Mouse (Mus musculus): ENCODE results near the gene Gm10643. TPM values are rescaled to one million over a fixed set of nuclear protein-coding genes. Genes with fewer than 3 reads are reported as not detected.

Gm10643 gene
- polyA plus RNA-seq, 1 experiment, result 1.2 TPM

- Histone ChIP-seq H3K27me3 (replicated peaks; ENCODE audit: control insufficient read depth, insufficient read depth, low read length) (no peaks in the 10 kb centered on the region), H3K4me3 (ENCODE audit: insufficient read depth, low read depth, low read length) (peak within 1 kb of the TSS; percentile 52), H3K27ac (ENCODE audit: insufficient read depth, low read depth, low read length) (no peak within 1 kb of the TSS), H3K4me1 (ENCODE audit: control insufficient read depth, insufficient read depth, low read length) (no peaks in the 10 kb centered on the region), H3K36me3 (ENCODE audit: control insufficient read depth, insufficient read depth, low read length) (no peaks in the 10 kb centered on the region)
- WGBS, result 5% methylated on average over 40 of the region's 40 CpGs
- TF ChIP-seq CTCF (conservative IDR thresholded peaks at IDR 0.05; ENCODE audit: insufficient read depth, insufficient read length, low read depth, low read length), result peak; percentile 79
- no peak for TF ChIP-seq POLR2A (IDR thresholded peaks at IDR 0.05; ENCODE audit: low read depth, low read length)
- peak; percentile 79 for DNase-seq
Measured at GRCm38 (mm10) chr8:84042066-84042947, 22.6 kb downstream of the Gm10643 start, which contains the start of gene Il27ra. Gene Il27ra (minus strand): TSS chr8:84042589.

- Histone ChIP-seq H3K27ac (ENCODE audit: insufficient read depth, low read depth, low read length) (no peak overlapping the region), H3K4me1 (ENCODE audit: control insufficient read depth, insufficient read depth, low read length) (no peaks in the 10 kb centered on the region), H3K27me3 (replicated peaks; ENCODE audit: control insufficient read depth, insufficient read depth, low read length) (no peaks in the 10 kb centered on the region), H3K4me3 (ENCODE audit: insufficient read depth, low read depth, low read length) (no peak overlapping the region), H3K36me3 (ENCODE audit: control insufficient read depth, insufficient read depth, low read length) (no peaks in the 10 kb centered on the region)
- TF ChIP-seq CTCF (conservative IDR thresholded peaks at IDR 0.05; ENCODE audit: insufficient read depth, insufficient read length, low read depth, low read length), result peak; percentile 78
- no peak for TF ChIP-seq POLR2A (IDR thresholded peaks at IDR 0.05; ENCODE audit: low read depth, low read length)
- WGBS, result 4% methylated on average over 5 of the region's 5 CpGs
- DNase-seq, result peak; percentile 73
Measured at GRCm38 (mm10) chr8:84039050-84039449, 25.9 kb downstream of the Gm10643 start.

- Histone ChIP-seq H3K4me1 (ENCODE audit: control insufficient read depth, insufficient read depth, low read length) (no peaks in the 10 kb centered on the region), H3K27ac (ENCODE audit: insufficient read depth, low read depth, low read length) (no peak overlapping the region), H3K27me3 (replicated peaks; ENCODE audit: control insufficient read depth, insufficient read depth, low read length) (no peaks in the 10 kb centered on the region), H3K4me3 (ENCODE audit: insufficient read depth, low read depth, low read length) (no peak overlapping the region), H3K36me3 (ENCODE audit: control insufficient read depth, insufficient read depth, low read length) (no peaks in the 10 kb centered on the region)
- 55% methylated on average over 5 of the region's 5 CpGs for WGBS
- TF ChIP-seq POLR2A (IDR thresholded peaks at IDR 0.05; ENCODE audit: low read depth, low read length) (no peak), CTCF (conservative IDR thresholded peaks at IDR 0.05; ENCODE audit: insufficient read depth, insufficient read length, low read depth, low read length) (no peak)
- DNase-seq, result peak; percentile 60
Measured at GRCm38 (mm10) chr8:84038015-84038414, 26.9 kb downstream of the Gm10643 start.

- DNase-seq, result no peak
- Histone ChIP-seq H3K27me3 (replicated peaks; ENCODE audit: control insufficient read depth, insufficient read depth, low read length) (no peaks in the 10 kb centered on the region), H3K4me3 (ENCODE audit: insufficient read depth, low read depth, low read length) (no peak overlapping the region), H3K27ac (ENCODE audit: insufficient read depth, low read depth, low read length) (no peak overlapping the region), H3K36me3 (ENCODE audit: control insufficient read depth, insufficient read depth, low read length) (no peaks in the 10 kb centered on the region), H3K4me1 (ENCODE audit: control insufficient read depth, insufficient read depth, low read length) (no peaks in the 10 kb centered on the region)
- 78% methylated on average over 4 of the region's 4 CpGs for WGBS
- TF ChIP-seq CTCF (conservative IDR thresholded peaks at IDR 0.05; ENCODE audit: insufficient read depth, insufficient read length, low read depth, low read length) (no peak), POLR2A (IDR thresholded peaks at IDR 0.05; ENCODE audit: low read depth, low read length) (no peak)
Measured at GRCm38 (mm10) chr8:84032777-84033176, 32.2 kb downstream of the Gm10643 start.

GRCm38 (mm10) chr8:84029272-84029671, 35.7 kb downstream of the Gm10643 start:
- Histone ChIP-seq H3K27ac (ENCODE audit: insufficient read depth, low read depth, low read length) (no peak overlapping the region), H3K4me3 (ENCODE audit: insufficient read depth, low read depth, low read length) (no peak overlapping the region), H3K27me3 (replicated peaks; ENCODE audit: control insufficient read depth, insufficient read depth, low read length) (no peaks in the 10 kb centered on the region), H3K36me3 (ENCODE audit: control insufficient read depth, insufficient read depth, low read length) (no peaks in the 10 kb centered on the region), H3K4me1 (ENCODE audit: control insufficient read depth, insufficient read depth, low read length) (peaks cover 1% of the 10 kb centered on the region; the same call in 1 of the 2 replicates)
- 87% methylated on average over 5 of the region's 5 CpGs for WGBS
- TF ChIP-seq CTCF (conservative IDR thresholded peaks at IDR 0.05; ENCODE audit: insufficient read depth, insufficient read length, low read depth, low read length) (no peak), POLR2A (IDR thresholded peaks at IDR 0.05; ENCODE audit: low read depth, low read length) (no peak)
- DNase-seq, result no peak

GRCm38 (mm10) chr8:84027449-84027848, 37.5 kb downstream of the Gm10643 start:
- Histone ChIP-seq H3K36me3 (ENCODE audit: control insufficient read depth, insufficient read depth, low read length) (no peaks in the 10 kb centered on the region), H3K27me3 (replicated peaks; ENCODE audit: control insufficient read depth, insufficient read depth, low read length) (no peaks in the 10 kb centered on the region), H3K4me3 (ENCODE audit: insufficient read depth, low read depth, low read length) (no peak overlapping the region), H3K27ac (ENCODE audit: insufficient read depth, low read depth, low read length) (no peak overlapping the region), H3K4me1 (ENCODE audit: control insufficient read depth, insufficient read depth, low read length) (peaks cover 15% of the 10 kb centered on the region)
- DNase-seq, result no peak
- WGBS, result 36% methylated on average over 10 of the region's 10 CpGs
- TF ChIP-seq CTCF (conservative IDR thresholded peaks at IDR 0.05; ENCODE audit: insufficient read depth, insufficient read length, low read depth, low read length), result no peak
- TF ChIP-seq POLR2A (IDR thresholded peaks at IDR 0.05; ENCODE audit: low read depth, low read length), result no peak

- no peak for DNase-seq
- H3K36me3 ChIP-seq (ENCODE audit: control insufficient read depth, insufficient read depth, low read length), result no peaks in the 10 kb centered on the region
- WGBS, result 26% methylated on average over 41 of the region's 41 CpGs
- TF ChIP-seq CTCF (conservative IDR thresholded peaks at IDR 0.05; ENCODE audit: insufficient read depth, insufficient read length, low read depth, low read length) (no peak), POLR2A (IDR thresholded peaks at IDR 0.05; ENCODE audit: low read depth, low read length) (no peak)
- no peaks in the 10 kb centered on the region for H3K27me3 ChIP-seq (replicated peaks; ENCODE audit: control insufficient read depth, insufficient read depth, low read length)
- no peak overlapping the region for H3K27ac ChIP-seq (ENCODE audit: insufficient read depth, low read depth, low read length)
- H3K4me3 ChIP-seq (ENCODE audit: insufficient read depth, low read depth, low read length), result no peak overlapping the region
- H3K4me1 ChIP-seq (ENCODE audit: control insufficient read depth, insufficient read depth, low read length), result peaks cover 25% of the 10 kb centered on the region
Measured at GRCm38 (mm10) chr8:84025863-84026262, 39.1 kb downstream of the Gm10643 start.
